Mouse (Mus musculus) intestine, embryonic 14.5 days (tissue): Measurements from ENCODE around the gene Calhm1. TPM values are rescaled to one million over a fixed set of nuclear protein-coding genes. Genes with fewer than 3 reads are reported as not detected.

Experiments used
- ATAC-seq: fragments of 200-750 bp; cut with Nextera tagmentation; replicated peaks from 2 replicates; pipeline ENCODE4 v1.8.0; 2017; ENCODE audit warnings: low read depth, moderate number of reproducible peaks, moderate TSS enrichment, moderate library complexity; ENCODE audit not compliant: low FRiP score, low TSS enrichment
- DNase-seq: peaks from one replicate; pipeline ENCODE4 v3.0.0-alpha.2; 2018; ENCODE audit warnings: low spot score
- H3K27ac ChIP-seq: fragments of 300-500 bp; sonication (generic); 2 replicates; pipeline ENCODE4 v1.5.1; 2014; ENCODE audit warnings: low read depth, mild to moderate bottlenecking, control low read depth
- H3K27me3 ChIP-seq: fragments of 300-500 bp; sonication (generic); replicated peaks from 2 replicates; pipeline ENCODE4 v1.6.1; 2014; ENCODE audit warnings: low read length, control low read depth; ENCODE audit not compliant: control insufficient read depth, insufficient read depth
- H3K36me3 ChIP-seq: fragments of 300-500 bp; sonication (generic); 2 replicates; pipeline ENCODE4 v1.6.1; 2014; ENCODE audit warnings: low read length, control low read depth; ENCODE audit not compliant: control insufficient read depth, insufficient read depth
- H3K4me1 ChIP-seq: fragments of 300-500 bp; sonication (generic); replicated peaks from 2 replicates; pipeline ENCODE4 v1.6.1; 2014; ENCODE audit warnings: low read length, control low read depth, mixed read lengths; ENCODE audit not compliant: control insufficient read depth, insufficient read depth
- H3K4me2 ChIP-seq: fragments of 300-500 bp; sonication (generic); 2 replicates; pipeline ENCODE4 v1.6.1; 2014; ENCODE audit warnings: low read length
- H3K4me3 ChIP-seq: fragments of 300-500 bp; sonication (generic); 2 replicates; pipeline ENCODE4 v1.5.1; 2014; ENCODE audit warnings: low read depth, low read length, control low read depth, mixed read lengths
- H3K9ac ChIP-seq: fragments of 300-500 bp; sonication (generic); 2 replicates; pipeline ENCODE4 v1.6.1; 2014; ENCODE audit warnings: mild to moderate bottlenecking, low read length
- H3K9me3 ChIP-seq: fragments of 300-500 bp; sonication (generic); 2 replicates; pipeline ENCODE4 v1.6.1; 2016; ENCODE audit warnings: low read length, control low read depth; ENCODE audit not compliant: control insufficient read depth
- WGBS: fragments of 180-500 bp; shearing (Covaris S2); extraction: QIAGEN DNeasy Blood & Tissue Kit; methylation state at CpG from one replicate; pipeline ENCODE4 v1.1.7; 2014; 5-methylcytosine and 5-hydroxymethylcytosine counted together
- polyA plus RNA-seq: library from polyadenylated mRNA; unstranded; fragments of >200 nt; fragmentation: Nextera tagmentation; extraction: Ambion mirVana; gene quantifications from 2 replicates; pipeline ENCODE4 v1.2.1, GENCODE M21; 2014

Calhm1 gene
- polyA plus RNA-seq, 1 experiment from 2014 or later, result not detected

- peak; percentile 83 for DNase-seq
- H3K9me3 ChIP-seq, result no peaks in the 10 kb centered on the region
- no peaks in the 10 kb centered on the region for H3K36me3 ChIP-seq
- under 1% methylated on average over 81 of the region's 98 CpGs for WGBS
- peak within 1 kb of the TSS; percentile 67 for H3K9ac ChIP-seq
- 0 out of 2 replicates have a peak within 1 kb of the TSS, but pooled peaks have one; percentile 47 for H3K27ac ChIP-seq
- H3K27me3 ChIP-seq, result peaks cover 12% of the 10 kb centered on the region
- peak; percentile 65 for ATAC-seq
- H3K4me2 ChIP-seq, result peak within 1 kb of the TSS; percentile 99
- peaks cover 5% of the 10 kb centered on the region; the same call in 1 of the 2 replicates for H3K4me1 ChIP-seq
- peak within 1 kb of the TSS; percentile 61 for H3K4me3 ChIP-seq
Measured at GRCm38 (mm10) chr19:47178431-47179271, 34.6 kb upstream of the Calhm1 start, which contains the start of gene Neurl1a. Gene Neurl1a, plus strand, starts transcription at chr19:47178820.

- H3K9me3 ChIP-seq, result no peaks in the 10 kb centered on the region
- H3K4me1 ChIP-seq, result peaks cover 5% of the 10 kb centered on the region; the same call in 1 of the 2 replicates
- peak overlapping the region; percentile 99 for H3K4me2 ChIP-seq
- H3K4me3 ChIP-seq, result peak overlapping the region; percentile 61
- no peak overlapping the region for H3K27ac ChIP-seq
- 29% methylated on average over 10 of the region's 10 CpGs for WGBS
- DNase-seq (no peak), ATAC-seq (peak; percentile 13; the same call in 1 of the 2 replicates)
- H3K9ac ChIP-seq, result no peak overlapping the region
- H3K36me3 ChIP-seq, result no peaks in the 10 kb centered on the region
- peaks cover 12% of the 10 kb centered on the region for H3K27me3 ChIP-seq
Measured at GRCm38 (mm10) chr19:47178001-47178400, 33.9 kb upstream of the Calhm1 start.

DNA sequence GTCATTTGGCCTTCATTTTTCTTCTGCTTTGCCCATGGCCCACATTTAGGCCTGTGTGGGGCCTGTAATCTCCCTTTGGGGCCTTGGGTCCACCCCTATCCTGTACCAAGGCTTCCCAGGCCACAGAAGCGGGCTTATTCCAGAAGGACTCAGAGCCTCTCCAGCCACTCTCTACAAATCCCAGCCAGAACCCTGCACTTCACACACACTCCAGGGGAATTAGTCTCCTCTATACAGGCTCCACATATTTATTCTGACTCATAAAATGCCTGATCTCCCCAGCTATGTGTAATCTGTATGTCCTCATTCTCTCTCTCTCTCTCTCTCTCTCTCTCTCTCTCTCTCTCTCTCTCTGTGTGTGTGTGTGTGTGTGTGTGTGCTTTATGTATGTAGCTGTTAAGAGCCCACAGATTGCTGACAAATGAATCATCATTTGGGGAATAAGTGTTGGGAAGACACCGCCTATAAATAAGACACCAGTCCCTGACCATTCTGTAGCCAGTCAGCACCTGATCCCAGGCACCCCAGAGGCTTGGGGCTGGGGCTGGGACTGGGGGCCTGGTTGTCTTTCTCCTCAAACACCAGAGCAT is 33.0 kb upstream of the Calhm1 start:
- no peaks in the 10 kb centered on the region for H3K9me3 ChIP-seq
- no peaks in the 10 kb centered on the region for H3K36me3 ChIP-seq
- H3K27me3 ChIP-seq, result peaks cover 12% of the 10 kb centered on the region
- DNase-seq, result no peak
- ATAC-seq, result no peak
- peaks cover 5% of the 10 kb centered on the region; the same call in 1 of the 2 replicates for H3K4me1 ChIP-seq
- H3K4me2 ChIP-seq, result no peak overlapping the region
- H3K4me3 ChIP-seq, result no peak overlapping the region
- H3K9ac ChIP-seq, result no peak overlapping the region
- H3K27ac ChIP-seq, result no peak overlapping the region
- 94% methylated on average over 2 of the region's 2 CpGs for WGBS

DNA sequence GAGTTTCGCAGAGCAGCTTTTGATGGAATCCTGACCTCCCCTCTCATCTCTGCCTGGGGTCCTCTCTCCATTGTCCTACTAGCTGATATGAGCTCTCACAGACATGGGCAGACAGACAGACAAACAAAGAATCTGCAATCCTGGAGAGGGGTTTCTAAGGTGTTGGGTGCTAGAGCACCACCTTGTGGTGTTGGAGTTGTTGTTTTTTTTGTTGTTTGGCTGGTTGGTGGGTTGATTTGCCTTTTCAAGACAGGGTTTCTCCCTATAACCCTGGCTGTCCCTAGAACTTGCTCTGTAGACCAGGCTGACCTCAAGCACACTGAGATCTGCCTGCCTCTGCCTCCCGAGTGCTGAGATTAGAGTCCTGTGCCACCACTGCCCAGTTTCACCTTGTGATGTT is 31.4 kb upstream of the Calhm1 start:
- DNase-seq, result no peak
- WGBS, result 76% methylated on average over 2 of the region's 2 CpGs
- Histone ChIP-seq H3K9me3 (no peaks in the 10 kb centered on the region), H3K36me3 (no peaks in the 10 kb centered on the region), H3K27me3 (peaks cover 12% of the 10 kb centered on the region), H3K4me3 (no peak overlapping the region), H3K4me2 (no peak overlapping the region), H3K27ac (no peak overlapping the region), H3K4me1 (peaks cover 5% of the 10 kb centered on the region; the same call in 1 of the 2 replicates), H3K9ac (no peak overlapping the region)
- ATAC-seq, result no peak

DNA sequence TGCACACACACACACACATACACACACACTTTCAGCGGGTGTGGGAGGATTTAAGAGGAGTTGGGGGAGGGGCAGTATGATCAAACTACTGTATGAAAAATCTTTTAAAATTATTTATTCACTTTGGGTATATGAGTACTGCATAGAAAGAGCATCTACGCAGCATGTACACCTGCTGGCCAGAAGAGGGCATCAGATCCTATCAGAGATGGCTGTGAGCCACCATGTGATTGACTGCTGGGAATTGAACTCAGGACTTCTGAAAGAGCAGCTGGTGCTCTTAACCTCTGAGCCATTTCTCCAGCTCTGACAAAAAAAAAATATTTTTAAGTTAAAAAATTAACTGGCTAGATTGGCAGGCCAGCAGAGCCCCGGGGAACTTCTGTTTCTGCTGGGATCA is 30.5 kb upstream of the Calhm1 start:
- H3K36me3 ChIP-seq, result no peaks in the 10 kb centered on the region
- no peak overlapping the region for H3K4me3 ChIP-seq
- H3K27me3 ChIP-seq, result peaks cover 10% of the 10 kb centered on the region
- no peaks in the 10 kb centered on the region for H3K9me3 ChIP-seq
- H3K9ac ChIP-seq, result no peak overlapping the region
- no peak for ATAC-seq
- no peak for DNase-seq
- WGBS, result 61% methylated on average over 3 of the region's 3 CpGs
- no peak overlapping the region for H3K27ac ChIP-seq
- H3K4me2 ChIP-seq, result no peak overlapping the region
- H3K4me1 ChIP-seq, result peaks cover 5% of the 10 kb centered on the region; the same call in 1 of the 2 replicates

- H3K9me3 ChIP-seq, result no peaks in the 10 kb centered on the region
- no peak overlapping the region for H3K9ac ChIP-seq
- peak; percentile 96 for DNase-seq
- no peak overlapping the region for H3K27ac ChIP-seq
- 25% methylated on average over 11 of the region's 11 CpGs for WGBS
- H3K4me1 ChIP-seq, result no peaks in the 10 kb centered on the region
- no peak overlapping the region for H3K4me3 ChIP-seq
- peak overlapping the region; percentile 27 for H3K4me2 ChIP-seq
- no peaks in the 10 kb centered on the region for H3K36me3 ChIP-seq
- 0 out of 2 replicates have a peak, but pooled peaks have one; percentile 50 for ATAC-seq
- no peaks in the 10 kb centered on the region for H3K27me3 ChIP-seq
Measured at GRCm38 (mm10) chr19:47168793-47169412, 24.8 kb upstream of the Calhm1 start.

DNA sequence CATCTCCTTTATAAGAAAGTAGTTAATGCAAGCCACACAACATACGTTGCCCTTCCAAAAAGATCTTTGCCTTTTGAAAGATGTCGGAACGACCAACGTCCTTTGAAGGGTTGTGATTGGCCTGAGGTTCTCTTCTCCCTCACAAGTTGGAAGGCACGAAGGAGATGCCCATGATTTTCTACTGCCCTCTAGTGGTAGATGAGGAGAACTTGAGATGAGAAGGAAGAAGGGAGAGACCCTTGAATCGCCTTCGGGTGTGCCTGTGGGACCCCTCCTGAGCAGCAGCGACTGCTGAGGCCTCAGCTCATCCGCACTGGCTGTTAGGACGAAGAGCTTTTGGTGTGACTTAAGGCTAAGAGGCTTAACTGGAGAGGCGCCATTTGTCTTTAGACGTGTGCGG is 24.2 kb upstream of the Calhm1 start:
- Histone ChIP-seq H3K4me3 (no peak overlapping the region), H3K4me1 (no peaks in the 10 kb centered on the region), H3K9me3 (no peaks in the 10 kb centered on the region), H3K27me3 (no peaks in the 10 kb centered on the region), H3K36me3 (no peaks in the 10 kb centered on the region), H3K27ac (no peak overlapping the region), H3K4me2 (peak overlapping the region; percentile 27), H3K9ac (no peak overlapping the region)
- DNase-seq (peak; percentile 67), ATAC-seq (0 out of 2 replicates have a peak, but pooled peaks have one; percentile 58)
- 7% methylated on average over 13 of the region's 13 CpGs for WGBS

- H3K27ac ChIP-seq, result no peak overlapping the region
- H3K4me1 ChIP-seq, result no peaks in the 10 kb centered on the region
- H3K4me2 ChIP-seq, result no peak overlapping the region
- 49% methylated on average over 7 of the region's 7 CpGs for whole genome bisulfite sequencing
- ATAC-seq, result no peak
- no peak overlapping the region for H3K9ac ChIP-seq
- H3K4me3 ChIP-seq, result no peak overlapping the region
- no peak for DNase-seq
- no peaks in the 10 kb centered on the region for H3K36me3 ChIP-seq
- H3K27me3 ChIP-seq, result no peaks in the 10 kb centered on the region
- no peaks in the 10 kb centered on the region for H3K9me3 ChIP-seq
Measured at GRCm38 (mm10) chr19:47167617-47168214, 23.7 kb upstream of the Calhm1 start.
